Mouse (Mus musculus): ENCODE results near the gene S100a6. TPM values are rescaled to one million over a fixed set of nuclear protein-coding genes. Genes with fewer than 3 reads are reported as not detected.
A peak's percentile ranks its signal among the peaks of the same experiment; 100 is the strongest.

S100a6 gene
- polyA plus RNA-seq, 2 experiments, result 108 to 233 TPM

GRCm38 (mm10) chr3:90615415-90615814, 2.7 kb downstream of the S100a6 start:
- TF ChIP-seq POLR2A (IDR thresholded peaks at IDR 0.05; ENCODE audit: borderline replicate concordance, extremely low read depth, insufficient read depth, insufficient read length), result no peak
- Histone ChIP-seq H3K4me1 (ENCODE audit: control insufficient read depth, insufficient read depth, low read length) (peaks cover 24% of the 10 kb centered on the region; the same call in 1 of the 2 replicates), H3K4me2 (replicated peaks; ENCODE audit: low read depth, low read length, severe bottlenecking) (peak overlapping the region; percentile 9; the same call in 1 of the 2 replicates)

GRCm38 (mm10) chr3:90615911-90616310, 3.2 kb downstream of the S100a6 start:
- 69% methylated on average over 1 of the region's 1 CpGs for WGBS
- ATAC-seq (ENCODE audit: low FRiP score, low read depth), result no peak
- Histone ChIP-seq H3K9ac (ENCODE audit: low read depth, low read length, severe bottlenecking) (no peak overlapping the region), H3K36me3 (ENCODE audit: control insufficient read depth, insufficient read depth, low read length) (no peaks in the 10 kb centered on the region), H3K27me3 (ENCODE audit: control insufficient read depth, insufficient read depth, low read length) (no peaks in the 10 kb centered on the region), H3K9me3 (ENCODE audit: control insufficient read depth, low read length) (no peaks in the 10 kb centered on the region), H3K27ac (replicated peaks; ENCODE audit: low read depth, low read length) (no peak overlapping the region), H3K4me3 (replicated peaks; ENCODE audit: low read length) (no peak overlapping the region), H3K4me1 (ENCODE audit: control insufficient read depth, insufficient read depth, low read length) (peaks cover 24% of the 10 kb centered on the region; the same call in 1 of the 2 replicates), H3K4me2 (replicated peaks; ENCODE audit: low read depth, low read length, severe bottlenecking) (no peak overlapping the region; the same call in 1 of the 2 replicates)
- DNase-seq (ENCODE audit: low spot score), result no peak
- TF ChIP-seq POLR2A (IDR thresholded peaks at IDR 0.05; ENCODE audit: borderline replicate concordance, extremely low read depth, insufficient read depth, insufficient read length), result no peak

More at GRCm38 (mm10) chr3:90615415-90615814, 2.7 kb downstream of the S100a6 start:
- ATAC-seq (ENCODE audit: low FRiP score, low read depth) (peak; percentile 86), DNase-seq (ENCODE audit: low spot score) (peak; percentile 77)
- H3K27ac ChIP-seq (replicated peaks; ENCODE audit: low read depth, low read length), result no peak overlapping the region
- H3K9me3 ChIP-seq (ENCODE audit: control insufficient read depth, low read length), result no peaks in the 10 kb centered on the region
- H3K9ac ChIP-seq (ENCODE audit: low read depth, low read length, severe bottlenecking), result no peak overlapping the region
- H3K36me3 ChIP-seq (ENCODE audit: control insufficient read depth, insufficient read depth, low read length), result no peaks in the 10 kb centered on the region
- 5% methylated on average over 7 of the region's 7 CpGs for WGBS
- no peaks in the 10 kb centered on the region for H3K27me3 ChIP-seq (ENCODE audit: control insufficient read depth, insufficient read depth, low read length)
- no peak overlapping the region for H3K4me3 ChIP-seq (replicated peaks; ENCODE audit: low read length)

GRCm38 (mm10) chr3:90617586-90617985, 4.9 kb downstream of the S100a6 start:
- Histone ChIP-seq H3K4me1 (ENCODE audit: control insufficient read depth, insufficient read depth, low read length) (peaks cover 24% of the 10 kb centered on the region; the same call in 1 of the 2 replicates), H3K4me3 (replicated peaks; ENCODE audit: low read length) (no peak overlapping the region), H3K9ac (ENCODE audit: low read depth, low read length, severe bottlenecking) (no peak overlapping the region), H3K27ac (replicated peaks; ENCODE audit: low read depth, low read length) (no peak overlapping the region), H3K27me3 (ENCODE audit: control insufficient read depth, insufficient read depth, low read length) (no peaks in the 10 kb centered on the region), H3K36me3 (ENCODE audit: control insufficient read depth, insufficient read depth, low read length) (no peaks in the 10 kb centered on the region), H3K4me2 (replicated peaks; ENCODE audit: low read depth, low read length, severe bottlenecking) (no peak overlapping the region), H3K9me3 (ENCODE audit: control insufficient read depth, low read length) (no peaks in the 10 kb centered on the region)
- no peak for TF ChIP-seq POLR2A (IDR thresholded peaks at IDR 0.05; ENCODE audit: borderline replicate concordance, extremely low read depth, insufficient read depth, insufficient read length)
- 11% methylated on average over 1 of the region's 1 CpGs for WGBS
- DNase-seq (ENCODE audit: low spot score), result no peak
- no peak for ATAC-seq (ENCODE audit: low FRiP score, low read depth)

- no peak overlapping the region for H3K4me2 ChIP-seq (replicated peaks; ENCODE audit: low read depth, low read length, severe bottlenecking)
- ATAC-seq (ENCODE audit: low FRiP score, low read depth), result no peak
- H3K27me3 ChIP-seq (ENCODE audit: control insufficient read depth, insufficient read depth, low read length), result no peaks in the 10 kb centered on the region
- no peaks in the 10 kb centered on the region for H3K9me3 ChIP-seq (ENCODE audit: control insufficient read depth, low read length)
- H3K4me1 ChIP-seq (ENCODE audit: control insufficient read depth, insufficient read depth, low read length), result peaks cover 12% of the 10 kb centered on the region; the same call in 1 of the 2 replicates
- TF ChIP-seq POLR2A (IDR thresholded peaks at IDR 0.05; ENCODE audit: borderline replicate concordance, extremely low read depth, insufficient read depth, insufficient read length), result no peak
- 51% methylated on average over 7 of the region's 7 CpGs for whole genome bisulfite sequencing
- H3K9ac ChIP-seq (ENCODE audit: low read depth, low read length, severe bottlenecking), result no peak overlapping the region
- H3K4me3 ChIP-seq (replicated peaks; ENCODE audit: low read length), result no peak overlapping the region
- H3K36me3 ChIP-seq (ENCODE audit: control insufficient read depth, insufficient read depth, low read length), result no peaks in the 10 kb centered on the region
- H3K27ac ChIP-seq (replicated peaks; ENCODE audit: low read depth, low read length), result no peak overlapping the region
- no peak for DNase-seq (ENCODE audit: low spot score)
Observed at GRCm38 (mm10) chr3:90621552-90621951, 8.9 kb downstream of the S100a6 start.

GRCm38 (mm10) chr3:90623435-90624071, 10.9 kb downstream of the S100a6 start:
- Histone ChIP-seq H3K9me3 (ENCODE audit: control insufficient read depth, low read length) (no peaks in the 10 kb centered on the region), H3K36me3 (ENCODE audit: control insufficient read depth, insufficient read depth, low read length) (no peaks in the 10 kb centered on the region), H3K27ac (replicated peaks; ENCODE audit: low read depth, low read length) (no peak overlapping the region), H3K4me3 (replicated peaks; ENCODE audit: low read length) (no peak overlapping the region), H3K9ac (ENCODE audit: low read depth, low read length, severe bottlenecking) (no peak overlapping the region), H3K4me1 (ENCODE audit: control insufficient read depth, insufficient read depth, low read length) (peaks cover 12% of the 10 kb centered on the region; the same call in 1 of the 2 replicates), H3K4me2 (replicated peaks; ENCODE audit: low read depth, low read length, severe bottlenecking) (no peak overlapping the region), H3K27me3 (ENCODE audit: control insufficient read depth, insufficient read depth, low read length) (no peaks in the 10 kb centered on the region)
- peak; percentile 86 for DNase-seq (ENCODE audit: low spot score)
- no peak for TF ChIP-seq POLR2A (IDR thresholded peaks at IDR 0.05; ENCODE audit: borderline replicate concordance, extremely low read depth, insufficient read depth, insufficient read length)
- WGBS, result 7% methylated on average over 2 of the region's 2 CpGs
- peak; percentile 85 for ATAC-seq (ENCODE audit: low FRiP score, low read depth)

Data from limb, embryonic 14.5 days (tissue).